Mouse (Mus musculus) E14TG2a.4 (cell line): ENCODE results near the gene Usp48.
"Not testable (repeated sequence)": the region's sequence is repeated elsewhere in the genome, so short reads cannot be mapped to it uniquely, and the experiment has no call there.

Source experiments
- H3K27me3 ChIP-seq: 2 replicates; pipeline ENCODE4 v1.6.1; 2014; ENCODE audit warnings: low read length, control low read depth; ENCODE audit not compliant: insufficient read depth
- H3K36me3 ChIP-seq: 2 replicates; pipeline ENCODE4 v1.6.1; 2014; ENCODE audit warnings: low read length, control low read depth; ENCODE audit not compliant: insufficient read depth
- H3K4me1 ChIP-seq: replicated peaks from 2 replicates; pipeline ENCODE4 v1.6.1; 2014; ENCODE audit warnings: low read depth, low read length, control low read depth
- H3K4me3 ChIP-seq: replicated peaks from 2 replicates; pipeline ENCODE4 v1.5.1; 2014; ENCODE audit warnings: mild to moderate bottlenecking, low read length
- H3K9me3 ChIP-seq: 2 replicates; pipeline ENCODE4 v1.6.1; 2014; ENCODE audit warnings: low read length, control low read depth
- CTCF ChIP-seq: conservative IDR thresholded peaks from 2 replicates; pipeline ENCODE4 v1.5.1; 2014; ENCODE audit warnings: low read length
- NANOG ChIP-seq: IDR thresholded peaks from 2 replicates; pipeline ENCODE4 v1.6.1; 2014; ENCODE audit warnings: borderline replicate concordance, low read length, mixed read lengths
- POU5F1 ChIP-seq: IDR thresholded peaks from 2 replicates; pipeline ENCODE4 v1.6.1; 2014; ENCODE audit warnings: low read length, borderline replicate concordance

Usp48 gene

GRCm38 (mm10) chr4:137578181-137578845 lies 15.2 kb upstream of the Usp48 start:
- Histone ChIP-seq H3K27me3 (peaks cover 22% of the 10 kb centered on the region), H3K9me3 (no peaks in the 10 kb centered on the region), H3K4me3 (peak overlapping the region; percentile 77), H3K36me3 (peaks cover 3% of the 10 kb centered on the region; the same call in 1 of the 2 replicates), H3K4me1 (peaks cover 22% of the 10 kb centered on the region)
- TF ChIP-seq NANOG (no peak), CTCF (peak; percentile 82), POU5F1 (no peak)

DNA sequence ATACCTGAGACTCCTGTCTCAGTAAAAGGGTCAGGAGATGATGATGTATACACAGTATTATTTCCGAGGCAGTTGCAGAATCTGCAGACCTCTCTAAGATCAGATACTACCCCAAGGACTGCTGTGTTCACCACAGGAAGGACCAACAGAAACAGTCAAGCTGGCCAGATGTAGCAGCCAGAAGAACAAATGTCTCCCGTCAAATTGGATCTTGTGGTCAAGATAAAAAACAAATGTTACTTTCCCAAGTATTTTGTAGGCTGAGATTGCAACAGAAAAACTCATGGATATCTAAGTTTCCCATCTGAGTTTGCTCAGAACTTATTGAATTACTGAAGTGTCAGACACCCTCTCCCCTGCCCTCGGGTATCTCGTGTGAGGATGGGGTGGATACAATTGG lies 13.8 kb upstream of the Usp48 start:
- TF ChIP-seq POU5F1: no peak
- no peak for TF ChIP-seq NANOG
- TF ChIP-seq CTCF: no peak
- H3K4me3 ChIP-seq: no peak overlapping the region
- no peaks in the 10 kb centered on the region for H3K36me3 ChIP-seq
- peaks cover 22% of the 10 kb centered on the region for H3K27me3 ChIP-seq
- no peaks in the 10 kb centered on the region for H3K9me3 ChIP-seq
- H3K4me1 ChIP-seq: peaks cover 22% of the 10 kb centered on the region

DNA sequence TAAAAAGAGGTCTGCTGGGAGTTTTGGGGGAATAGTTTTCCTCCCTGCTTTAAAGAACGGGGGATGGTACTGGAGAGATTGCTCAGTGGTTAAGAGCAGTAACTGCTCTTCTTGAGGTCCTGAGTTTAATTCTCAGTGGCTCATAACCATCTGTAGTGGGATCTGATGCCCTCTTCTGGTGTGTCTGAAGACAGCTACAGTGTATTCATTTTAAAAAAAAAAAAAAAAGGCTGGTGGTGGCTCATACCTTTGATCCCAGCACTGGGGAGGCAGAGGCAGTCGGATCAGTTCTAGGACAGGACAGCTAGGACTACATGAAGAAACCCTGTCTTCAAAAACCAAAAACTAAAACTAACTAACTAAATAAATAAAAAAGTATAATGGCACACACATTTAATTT lies 13.3 kb upstream of the Usp48 start:
- Histone ChIP-seq H3K27me3 (peaks cover 22% of the 10 kb centered on the region), H3K4me1 (peaks cover 22% of the 10 kb centered on the region)

GRCm38 (mm10) chr4:137581815-137582214 lies 11.7 kb upstream of the Usp48 start:
- H3K36me3 ChIP-seq: no peaks in the 10 kb centered on the region
- peaks cover 20% of the 10 kb centered on the region for H3K27me3 ChIP-seq
- no peaks in the 10 kb centered on the region for H3K9me3 ChIP-seq
- H3K4me3 ChIP-seq: no peak overlapping the region
- TF ChIP-seq POU5F1: no peak
- TF ChIP-seq CTCF: peak; percentile 52
- H3K4me1 ChIP-seq: peaks cover 22% of the 10 kb centered on the region

More for the DNA sequence above, 13.3 kb upstream of the Usp48 start:
- TF ChIP-seq NANOG (no peak), CTCF (no peak), POU5F1 (no peak)
- no peak overlapping the region for H3K4me3 ChIP-seq
- no peaks in the 10 kb centered on the region for H3K9me3 ChIP-seq
- H3K36me3 ChIP-seq: no peaks in the 10 kb centered on the region

- peaks cover 50% of the 10 kb centered on the region for H3K4me1 ChIP-seq
- not testable (repeated sequence) for H3K36me3 ChIP-seq, H3K27me3 ChIP-seq, H3K9me3 ChIP-seq, H3K4me3 ChIP-seq
These were observed 4.5 kb upstream of the Usp48 start for GRCm38 (mm10) chr4:137589095-137589494.

GRCm38 (mm10) chr4:137589586-137589985 lies 4.0 kb upstream of the Usp48 start:
- H3K4me3 ChIP-seq: no peak overlapping the region
- peaks cover 50% of the 10 kb centered on the region for H3K4me1 ChIP-seq
- H3K27me3 ChIP-seq: no peaks in the 10 kb centered on the region
- TF ChIP-seq CTCF (no peak), NANOG (no peak), POU5F1 (no peak)
- H3K9me3 ChIP-seq: no peaks in the 10 kb centered on the region
- H3K36me3 ChIP-seq: no peaks in the 10 kb centered on the region

GRCm38 (mm10) chr4:137590961-137591360 lies 2.6 kb upstream of the Usp48 start:
- no peaks in the 10 kb centered on the region for H3K9me3 ChIP-seq
- no peaks in the 10 kb centered on the region for H3K27me3 ChIP-seq
- peaks cover 58% of the 10 kb centered on the region for H3K4me1 ChIP-seq
- H3K4me3 ChIP-seq: no peak overlapping the region
- H3K36me3 ChIP-seq: peaks cover 11% of the 10 kb centered on the region
- TF ChIP-seq NANOG: no peak
- TF ChIP-seq CTCF: no peak
- no peak for TF ChIP-seq POU5F1

- no peak for TF ChIP-seq NANOG
- no peak for TF ChIP-seq POU5F1
- no peak for TF ChIP-seq CTCF
- no peaks in the 10 kb centered on the region for H3K9me3 ChIP-seq
- H3K27me3 ChIP-seq: no peaks in the 10 kb centered on the region
- peaks cover 79% of the 10 kb centered on the region for H3K4me1 ChIP-seq
- H3K36me3 ChIP-seq: peaks cover 42% of the 10 kb centered on the region
- peak overlapping the region; percentile 100 for H3K4me3 ChIP-seq
These were observed 1.1 kb downstream of the Usp48 start for GRCm38 (mm10) chr4:137594496-137595270.
